Mouse (Mus musculus) hindbrain, embryonic 13.5 days (tissue): ENCODE measurements around the gene Cisd1. TPM values are rescaled to one million over a fixed set of nuclear protein-coding genes. Genes with fewer than 3 reads are reported as not detected.

Source experiments
- ATAC-seq: fragments of 200-750 bp; cut with Nextera tagmentation; 2 replicates; pipeline ENCODE4 v1.8.0; 2017; ENCODE audit warnings: moderate TSS enrichment; ENCODE audit not compliant: low FRiP score
- H3K27ac ChIP-seq: fragments of 300-500 bp; sonication (generic); 2 replicates; pipeline ENCODE4 v1.5.1; 2015; ENCODE audit warnings: inconsistent platforms, mild to moderate bottlenecking, moderate library complexity
- H3K27me3 ChIP-seq: fragments of 300-500 bp; sonication (generic); 2 replicates; pipeline ENCODE4 v1.6.1; 2015; ENCODE audit warnings: mild to moderate bottlenecking, inconsistent platforms
- H3K36me3 ChIP-seq: fragments of 300-500 bp; sonication (generic); 2 replicates; pipeline ENCODE4 v1.6.1; 2015; ENCODE audit warnings: mild to moderate bottlenecking, inconsistent platforms
- H3K4me1 ChIP-seq: fragments of 300-500 bp; sonication (generic); replicated peaks from 2 replicates; pipeline ENCODE4 v1.6.1; 2015; ENCODE audit warnings: inconsistent platforms
- H3K4me2 ChIP-seq: fragments of 300-500 bp; sonication (generic); 2 replicates; pipeline ENCODE4 v1.6.1; 2015; ENCODE audit warnings: inconsistent platforms, mild to moderate bottlenecking, moderate library complexity
- H3K4me3 ChIP-seq: fragments of 300-500 bp; sonication (generic); 2 replicates; pipeline ENCODE4 v1.5.1; 2015; ENCODE audit warnings: mild to moderate bottlenecking, inconsistent platforms
- H3K9ac ChIP-seq: fragments of 300-500 bp; sonication (generic); 2 replicates; pipeline ENCODE4 v1.6.1; 2015; ENCODE audit warnings: mild to moderate bottlenecking, inconsistent platforms
- H3K9me3 ChIP-seq: fragments of 300-500 bp; sonication (generic); 2 replicates; pipeline ENCODE4 v1.6.1; 2016; ENCODE audit warnings: inconsistent platforms
- WGBS: fragments of 180-500 bp; shearing (Covaris S2); methylation state at CpG from one replicate; pipeline ENCODE4 v1.1.7; 2015; 5-methylcytosine and 5-hydroxymethylcytosine counted together
- polyA plus RNA-seq: library from polyadenylated mRNA; unstranded; fragments of >200 nt; fragmentation: Nextera tagmentation; extraction: Ambion mirVana; gene quantifications from 2 replicates; pipeline ENCODE4 v1.2.1, GENCODE M21; 2015

Cisd1 gene
- polyA plus RNA-seq, 1 experiment from 2014 or later: 266 TPM

DNA sequence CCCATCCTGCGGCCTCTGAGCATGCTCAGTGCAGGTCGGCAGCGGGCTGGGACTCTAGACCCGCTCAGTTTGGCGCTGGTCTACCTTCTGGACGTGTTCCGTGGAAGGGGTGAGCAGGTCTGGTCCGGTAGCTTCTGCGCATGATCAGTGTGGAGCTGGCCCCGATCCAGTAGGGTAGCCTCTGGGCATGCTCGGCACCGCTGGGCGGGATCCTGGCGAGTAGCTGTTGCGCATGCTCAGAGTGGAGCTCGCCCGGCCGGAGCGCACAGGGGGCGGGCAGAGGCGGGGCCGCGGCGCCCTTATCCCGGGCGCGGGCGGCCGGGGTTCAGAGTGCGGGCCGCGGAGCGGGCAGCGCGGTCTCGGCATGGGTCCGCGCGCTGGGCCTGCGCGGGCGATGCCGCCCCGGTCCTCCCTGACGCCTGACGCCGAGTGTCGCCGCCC is 2.8 kb upstream of the Cisd1 start, which contains the start of gene Ipmk:
Gene Ipmk, plus strand, starts transcription at position 255 of the 441 bp plus-strand sequence.
- H3K36me3 ChIP-seq: peaks cover 8% of the 10 kb centered on the region
- H3K27ac ChIP-seq: peak within 1 kb of the TSS; percentile 90
- no peaks in the 10 kb centered on the region for H3K9me3 ChIP-seq
- H3K9ac ChIP-seq: peak within 1 kb of the TSS; percentile 92
- peak within 1 kb of the TSS; percentile 89 for H3K4me3 ChIP-seq
- peak; percentile 92 for ATAC-seq
- WGBS: under 1% methylated on average over 38 of the region's 49 CpGs
- peaks cover 51% of the 10 kb centered on the region for H3K4me1 ChIP-seq
- no peaks in the 10 kb centered on the region for H3K27me3 ChIP-seq
- peak within 1 kb of the TSS; percentile 96 for H3K4me2 ChIP-seq

DNA sequence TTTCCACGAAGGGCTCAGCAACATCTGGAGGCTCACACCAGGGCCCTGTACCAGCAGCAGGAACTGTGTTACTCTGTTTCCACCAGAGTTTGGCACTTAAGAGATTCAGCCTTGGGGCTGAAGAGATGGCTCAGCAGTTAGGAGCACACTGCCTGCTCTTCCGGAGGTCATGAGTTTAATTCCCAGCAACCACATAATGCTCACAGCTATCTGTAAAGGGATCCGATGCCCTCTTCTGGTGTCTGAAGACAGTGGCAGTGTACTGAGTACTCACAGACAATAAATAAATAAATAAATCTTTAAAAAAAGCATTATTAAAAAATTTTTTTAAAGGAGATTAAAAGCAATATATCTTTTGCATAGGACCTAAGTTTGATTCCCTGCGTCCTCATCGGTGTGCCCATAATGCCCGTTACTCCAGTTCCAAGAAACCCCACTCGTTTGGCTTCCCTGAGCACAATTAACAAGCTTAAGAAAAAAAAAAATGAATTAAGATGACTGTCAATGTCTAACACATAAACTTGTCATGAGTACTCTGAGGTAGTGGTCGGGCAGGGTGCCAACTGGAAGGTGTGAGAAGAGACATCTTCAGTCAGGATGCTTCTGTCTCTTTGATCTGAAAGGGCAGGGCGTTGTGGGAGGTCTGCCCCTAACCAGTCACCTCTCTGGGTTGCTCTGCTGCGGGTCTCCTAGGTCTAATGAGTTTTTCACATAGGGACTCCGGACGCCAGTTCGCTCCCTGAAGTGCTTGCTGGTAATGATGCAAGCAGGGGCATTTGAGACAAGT is 2.2 kb upstream of the Cisd1 start:
- ATAC-seq: no peak
- Histone ChIP-seq H3K27ac (peak overlapping the region; percentile 90), H3K27me3 (no peaks in the 10 kb centered on the region), H3K9ac (peak overlapping the region; percentile 92), H3K9me3 (no peaks in the 10 kb centered on the region), H3K36me3 (peaks cover 8% of the 10 kb centered on the region), H3K4me1 (peaks cover 55% of the 10 kb centered on the region), H3K4me3 (peak overlapping the region; percentile 89), H3K4me2 (peak overlapping the region; percentile 96)
- 10% methylated on average over 13 of the region's 13 CpGs for WGBS

DNA sequence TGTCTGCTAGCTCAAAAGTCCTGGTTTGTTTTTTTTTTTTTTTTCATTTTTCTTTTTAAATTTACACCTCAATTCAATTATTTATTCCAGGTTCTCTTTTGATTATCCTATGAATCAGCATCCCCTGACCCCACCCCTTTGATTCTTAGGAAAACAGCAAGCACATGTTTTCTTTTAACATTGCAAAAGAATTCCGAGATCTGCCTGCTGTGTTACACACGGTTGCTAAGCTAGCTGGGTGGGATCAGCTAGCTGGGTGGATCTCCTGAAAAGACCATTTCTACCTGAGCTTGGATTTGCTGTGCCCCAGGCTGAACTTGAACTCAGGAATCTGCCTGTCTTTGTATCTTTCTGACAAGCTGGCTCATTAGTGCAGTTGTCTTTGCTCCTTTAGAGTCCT is 1.4 kb upstream of the Cisd1 start:
- Histone ChIP-seq H3K27ac (no peak overlapping the region), H3K4me3 (no peak overlapping the region), H3K9me3 (no peaks in the 10 kb centered on the region), H3K27me3 (no peaks in the 10 kb centered on the region), H3K36me3 (peaks cover 3% of the 10 kb centered on the region), H3K4me2 (no peak overlapping the region), H3K9ac (no peak overlapping the region), H3K4me1 (peaks cover 52% of the 10 kb centered on the region)
- no peak for ATAC-seq
- WGBS: 62% methylated on average over 2 of the region's 2 CpGs

DNA sequence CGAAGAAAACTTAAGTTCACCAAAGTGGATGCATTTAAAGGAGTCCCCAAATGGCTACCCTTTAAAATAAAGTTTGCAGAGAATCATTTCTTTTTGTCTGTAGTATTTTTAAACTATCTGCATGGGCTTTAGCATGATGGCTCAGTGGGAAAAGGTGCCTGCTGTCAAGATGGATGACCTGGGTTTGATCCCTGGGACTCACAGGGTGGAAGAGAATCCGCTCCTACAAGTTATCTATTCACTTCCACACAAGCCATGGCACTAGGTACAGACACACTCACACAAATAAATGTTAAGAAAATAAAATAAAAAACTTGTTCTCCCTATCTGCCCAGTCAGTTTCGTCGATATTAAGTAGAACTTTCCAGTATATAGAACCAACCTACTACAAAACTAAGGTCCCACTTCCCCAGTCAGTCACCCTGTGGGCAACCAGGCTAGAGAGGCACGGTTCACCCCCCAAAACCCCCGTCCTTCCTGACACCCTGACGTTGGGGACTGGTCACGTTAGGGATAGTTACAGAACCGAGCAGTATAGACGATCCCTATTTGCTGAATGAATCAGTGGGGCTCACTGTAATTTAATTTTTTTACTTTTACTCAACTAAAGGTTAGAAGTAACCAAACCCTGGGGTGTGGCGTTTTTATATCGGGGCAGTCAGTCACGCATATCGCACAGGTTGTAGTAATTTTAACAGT is 1.0 kb downstream of the Cisd1 start:
- 23% methylated on average over 14 of the region's 14 CpGs for WGBS
- H3K9me3 ChIP-seq: no peaks in the 10 kb centered on the region
- H3K9ac ChIP-seq: peak overlapping the region; percentile 94
- no peaks in the 10 kb centered on the region for H3K27me3 ChIP-seq
- no peaks in the 10 kb centered on the region for H3K36me3 ChIP-seq
- peaks cover 45% of the 10 kb centered on the region for H3K4me1 ChIP-seq
- H3K4me3 ChIP-seq: peak overlapping the region; percentile 89
- peak overlapping the region; percentile 79 for H3K4me2 ChIP-seq
- no peak overlapping the region for H3K27ac ChIP-seq
- ATAC-seq: no peak

DNA sequence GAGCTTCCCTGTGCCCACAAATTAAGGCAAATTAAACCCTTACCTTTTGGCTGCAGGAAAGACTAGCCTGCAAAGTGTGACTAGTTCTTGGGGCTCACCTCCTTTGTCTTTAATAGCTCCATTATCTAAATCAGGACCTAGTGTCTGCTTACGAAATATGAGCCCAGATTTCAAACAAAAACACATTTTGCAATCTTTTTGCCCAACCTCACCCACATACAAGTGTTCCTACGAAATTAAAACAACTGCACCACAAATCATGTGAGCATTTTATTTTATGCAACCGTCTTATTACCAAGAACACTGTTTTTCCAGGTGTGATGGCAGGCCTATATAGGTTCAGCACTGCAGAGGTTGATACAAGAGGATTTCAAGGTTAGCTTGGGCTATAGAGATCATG is 1.6 kb downstream of the Cisd1 start:
- Histone ChIP-seq H3K4me3 (no peak overlapping the region), H3K27me3 (no peaks in the 10 kb centered on the region), H3K4me1 (peaks cover 44% of the 10 kb centered on the region), H3K9me3 (no peaks in the 10 kb centered on the region), H3K36me3 (no peaks in the 10 kb centered on the region), H3K27ac (no peak overlapping the region), H3K4me2 (no peak overlapping the region), H3K9ac (peak overlapping the region; percentile 94; the same call in 1 of the 2 replicates)
- 89% methylated on average over 3 of the region's 3 CpGs for WGBS
- no peak for ATAC-seq

DNA sequence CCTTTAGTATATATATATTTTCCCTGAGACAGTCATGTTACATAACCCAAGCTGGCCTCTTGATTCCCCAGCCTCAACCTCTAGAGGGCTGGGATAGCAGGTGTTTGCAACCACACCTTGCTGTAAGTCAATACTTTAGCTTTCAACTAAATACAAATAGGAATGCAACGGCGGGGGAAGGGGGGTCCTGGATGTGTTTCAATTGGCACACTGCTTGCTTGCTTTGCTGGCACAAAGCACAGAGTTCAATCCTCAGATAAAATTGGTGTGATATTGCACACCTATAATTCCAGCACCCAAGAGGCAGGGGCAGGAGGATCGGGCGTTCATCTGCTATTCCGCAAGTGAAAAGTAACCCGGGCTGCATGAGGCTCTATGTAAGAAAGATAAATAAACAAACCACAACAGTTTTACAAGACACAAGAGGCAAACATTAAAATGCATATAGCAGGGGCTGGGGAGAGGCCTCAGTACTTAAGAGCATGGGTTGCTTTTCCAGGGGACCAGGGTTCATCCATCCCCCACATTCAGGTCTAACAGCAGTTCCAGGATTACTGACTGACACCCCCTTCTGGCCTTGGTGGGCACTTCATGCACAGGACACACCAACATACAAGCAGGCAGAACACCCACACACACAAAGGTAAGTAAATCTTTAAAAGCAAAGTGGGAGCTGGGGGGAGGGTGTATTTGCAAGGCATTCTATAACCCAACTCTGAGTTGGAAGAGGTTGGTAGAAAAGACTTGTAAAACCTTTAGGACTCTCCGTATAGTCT is 2.5 kb downstream of the Cisd1 start:
- H3K4me2 ChIP-seq: no peak overlapping the region
- no peaks in the 10 kb centered on the region for H3K27me3 ChIP-seq
- no peak overlapping the region for H3K4me3 ChIP-seq
- peaks cover 43% of the 10 kb centered on the region for H3K4me1 ChIP-seq
- no peaks in the 10 kb centered on the region for H3K36me3 ChIP-seq
- H3K9me3 ChIP-seq: no peaks in the 10 kb centered on the region
- ATAC-seq: no peak
- WGBS: 88% methylated on average over 7 of the region's 7 CpGs
- H3K27ac ChIP-seq: no peak overlapping the region
- H3K9ac ChIP-seq: no peak overlapping the region; the same call in 1 of the 2 replicates

DNA sequence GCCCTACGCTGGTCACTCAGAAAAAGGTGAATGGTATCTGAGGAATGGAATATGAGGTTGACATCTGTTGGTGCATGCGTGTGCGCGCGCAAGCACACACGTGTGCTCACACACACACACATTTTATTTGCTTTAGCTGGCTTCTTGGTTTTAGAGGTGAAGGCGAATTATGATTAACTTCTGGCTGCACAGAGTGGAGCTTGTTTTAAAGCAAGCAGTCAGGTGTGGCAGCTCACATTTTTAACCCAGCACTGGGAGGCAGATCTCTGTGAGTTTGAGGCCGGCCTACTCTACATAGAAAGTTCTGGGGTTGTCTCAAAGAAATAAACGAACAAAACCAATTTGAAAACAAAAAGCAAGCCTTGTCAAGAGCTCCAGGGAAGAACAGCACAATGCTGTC is 3.5 kb downstream of the Cisd1 start:
- no peaks in the 10 kb centered on the region for H3K27me3 ChIP-seq
- no peak overlapping the region for H3K9ac ChIP-seq
- H3K4me1 ChIP-seq: peaks cover 35% of the 10 kb centered on the region
- no peaks in the 10 kb centered on the region for H3K9me3 ChIP-seq
- ATAC-seq: no peak
- no peak overlapping the region for H3K4me3 ChIP-seq
- 95% methylated on average over 9 of the region's 9 CpGs for WGBS
- H3K27ac ChIP-seq: no peak overlapping the region
- no peak overlapping the region for H3K4me2 ChIP-seq
- peaks cover 2% of the 10 kb centered on the region for H3K36me3 ChIP-seq

DNA sequence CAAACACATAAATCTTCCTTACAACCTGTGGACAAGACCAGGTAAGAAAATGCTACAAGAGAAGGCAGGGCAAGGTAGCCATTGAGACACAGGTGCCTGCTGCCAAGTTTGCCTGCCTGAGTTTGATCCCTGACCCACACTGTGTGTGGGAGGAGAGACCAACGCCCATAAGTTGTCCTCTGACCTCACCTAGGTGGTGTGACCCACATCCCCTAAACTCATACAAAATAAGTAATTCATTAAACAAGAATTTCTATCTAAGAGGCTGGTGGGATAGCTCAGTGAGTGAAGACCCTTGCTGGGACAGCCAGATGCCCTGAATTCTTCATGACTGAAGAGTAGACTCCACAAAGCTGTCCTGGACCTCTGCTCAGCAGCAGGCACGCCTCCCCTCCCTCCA is 4.6 kb downstream of the Cisd1 start:
- no peak overlapping the region for H3K27ac ChIP-seq
- H3K9me3 ChIP-seq: no peaks in the 10 kb centered on the region
- H3K9ac ChIP-seq: no peak overlapping the region
- H3K4me3 ChIP-seq: no peak overlapping the region
- H3K27me3 ChIP-seq: no peaks in the 10 kb centered on the region
- no peak overlapping the region for H3K4me2 ChIP-seq
- H3K4me1 ChIP-seq: peaks cover 31% of the 10 kb centered on the region
- H3K36me3 ChIP-seq: peaks cover 13% of the 10 kb centered on the region
- no peak for ATAC-seq
- WGBS: 80% methylated on average over 2 of the region's 2 CpGs

DNA sequence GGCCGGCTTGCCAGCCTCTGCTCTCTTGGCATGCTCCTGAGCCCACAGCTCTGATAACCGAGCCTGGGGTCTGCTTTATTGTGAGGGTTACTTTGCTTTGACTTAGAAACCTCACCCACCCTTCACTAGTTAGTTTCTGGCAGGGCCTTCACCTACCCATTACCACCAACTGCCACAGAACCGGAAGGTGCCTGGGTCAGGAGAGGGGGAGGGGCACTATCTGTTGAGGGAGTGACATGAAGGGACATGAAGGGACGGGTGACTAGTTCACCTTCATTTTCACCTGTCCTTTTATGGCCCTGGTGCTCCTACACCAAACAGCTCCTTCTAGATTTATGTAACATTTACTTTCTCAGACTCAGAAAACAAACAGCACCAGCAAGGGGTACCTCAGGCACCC is 5.3 kb downstream of the Cisd1 start:
- H3K27me3 ChIP-seq: no peaks in the 10 kb centered on the region
- H3K27ac ChIP-seq: no peak overlapping the region
- H3K4me1 ChIP-seq: peaks cover 28% of the 10 kb centered on the region
- no peaks in the 10 kb centered on the region for H3K9me3 ChIP-seq
- ATAC-seq: no peak
- 93% methylated on average over 4 of the region's 4 CpGs for WGBS
- 0 out of 2 replicates have a peak overlapping the region, but pooled peaks have one; percentile 30 for H3K9ac ChIP-seq
- peaks cover 20% of the 10 kb centered on the region for H3K36me3 ChIP-seq
- no peak overlapping the region for H3K4me3 ChIP-seq
- H3K4me2 ChIP-seq: no peak overlapping the region

DNA sequence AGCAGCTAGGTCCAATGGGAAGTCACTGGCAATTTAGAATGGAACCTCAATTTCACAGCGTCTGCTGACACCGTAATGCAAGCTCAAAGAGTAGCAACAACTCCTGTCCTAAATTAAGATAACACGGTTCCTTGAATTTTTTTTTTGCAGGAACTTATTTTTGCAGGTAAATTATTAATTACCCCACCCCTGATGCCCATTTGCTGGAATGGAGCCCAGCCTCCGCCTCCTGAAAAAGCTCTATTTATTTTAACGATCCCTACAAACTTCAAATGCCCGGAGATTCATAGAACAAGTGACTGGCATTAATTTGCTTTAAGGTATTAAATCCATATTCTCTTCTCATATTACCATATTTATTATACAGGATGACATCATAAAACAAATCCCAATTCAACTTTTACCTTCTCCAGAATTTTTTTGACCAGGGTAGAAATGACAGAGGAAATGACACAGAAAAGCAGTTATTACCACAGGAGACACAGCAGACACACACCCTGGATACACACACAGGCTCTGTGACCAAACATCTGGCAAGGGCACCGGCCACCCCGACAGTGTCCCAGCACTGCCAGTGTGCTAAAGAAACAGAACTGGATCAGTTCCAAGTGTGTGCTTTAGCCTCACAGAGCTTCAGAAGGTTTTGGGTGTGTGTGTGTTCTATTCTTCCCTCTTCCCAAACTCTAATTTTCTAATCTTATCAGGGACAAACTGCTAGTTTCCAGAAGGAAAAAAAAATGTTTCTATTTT is 6.4 kb downstream of the Cisd1 start:
- 82% methylated on average over 8 of the region's 8 CpGs for WGBS
- peaks cover 31% of the 10 kb centered on the region for H3K36me3 ChIP-seq
- H3K4me3 ChIP-seq: no peak overlapping the region
- H3K27me3 ChIP-seq: no peaks in the 10 kb centered on the region
- no peak overlapping the region for H3K4me2 ChIP-seq
- no peak overlapping the region for H3K9ac ChIP-seq
- no peaks in the 10 kb centered on the region for H3K9me3 ChIP-seq
- peaks cover 17% of the 10 kb centered on the region for H3K4me1 ChIP-seq
- no peak overlapping the region for H3K27ac ChIP-seq
- ATAC-seq: no peak

DNA sequence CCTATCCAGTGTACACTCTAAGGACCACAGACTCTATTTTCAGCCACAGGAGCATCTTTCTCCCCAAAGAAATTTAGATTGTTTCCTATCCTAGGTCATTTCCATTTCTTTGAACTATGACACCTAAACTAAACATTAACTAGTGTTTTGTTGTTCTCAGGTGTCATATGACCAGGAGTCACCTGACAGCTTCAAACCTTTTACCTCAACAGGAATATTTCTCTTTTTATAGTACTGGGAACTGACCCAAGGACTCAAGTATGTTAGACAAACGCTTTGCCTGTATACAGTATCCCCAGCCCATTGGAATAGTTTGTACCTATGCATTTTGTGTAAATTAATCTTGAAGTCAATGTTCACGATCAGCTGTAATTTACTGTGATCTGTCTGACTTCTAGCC is 7.0 kb downstream of the Cisd1 start:
- ATAC-seq: no peak

More for the DNA sequence above, 7.0 kb downstream of the Cisd1 start:
- H3K27me3 ChIP-seq: no peaks in the 10 kb centered on the region
- peaks cover 37% of the 10 kb centered on the region for H3K36me3 ChIP-seq
- peaks cover 14% of the 10 kb centered on the region for H3K4me1 ChIP-seq
- H3K9ac ChIP-seq: no peak overlapping the region
- H3K4me2 ChIP-seq: no peak overlapping the region
- H3K9me3 ChIP-seq: no peaks in the 10 kb centered on the region
- WGBS: 94% methylated on average over 2 of the region's 2 CpGs
- H3K27ac ChIP-seq: no peak overlapping the region
- no peak overlapping the region for H3K4me3 ChIP-seq
